Mouse (Mus musculus) stomach, postnatal 0 days (tissue): ENCODE measurements at regions not wholly inside any gene's neighbourhood (a gene's known extent, or its start where the extent isn't known, plus 50 kb on each side); places are given as distances from the start of the nearest gene placed in this dataset.

Source experiments
- ATAC-seq: fragments of 200-750 bp; cut with Nextera tagmentation; 2 replicates; pipeline ENCODE4 v1.8.0; 2017; ENCODE audit not compliant: low FRiP score, low TSS enrichment
- DNase-seq: peaks from one replicate; pipeline ENCODE4 v3.0.0-alpha.2; 2016; ENCODE audit warnings: low spot score
- H3K27ac ChIP-seq: fragments of 300-500 bp; sonication (generic); replicated peaks from 2 replicates; pipeline ENCODE4 v1.5.1; 2014; ENCODE audit warnings: mild to moderate bottlenecking, control low read depth
- H3K27me3 ChIP-seq: fragments of 300-500 bp; sonication (generic); 2 replicates; pipeline ENCODE4 v1.6.1; 2014; ENCODE audit warnings: low read length; ENCODE audit not compliant: control insufficient read depth, insufficient read depth
- H3K36me3 ChIP-seq: fragments of 300-500 bp; sonication (generic); 2 replicates; pipeline ENCODE4 v1.6.1; 2014; ENCODE audit warnings: low read length, mixed read lengths; ENCODE audit not compliant: control insufficient read depth, insufficient read depth
- H3K4me1 ChIP-seq: fragments of 300-500 bp; sonication (generic); replicated peaks from 2 replicates; pipeline ENCODE4 v1.6.1; 2014; ENCODE audit warnings: antibody characterized with exemption; ENCODE audit not compliant: control insufficient read depth, insufficient read depth
- H3K4me2 ChIP-seq: fragments of 300-500 bp; sonication (generic); replicated peaks from 2 replicates; pipeline ENCODE4 v1.6.1; 2014; ENCODE audit warnings: low read depth, mild to moderate bottlenecking, control low read depth, moderate library complexity
- H3K4me3 ChIP-seq: fragments of 300-500 bp; sonication (generic); 2 replicates; pipeline ENCODE4 v1.5.1; 2014; ENCODE audit warnings: low read depth, low read length, control low read depth
- H3K9ac ChIP-seq: fragments of 300-500 bp; sonication (generic); 2 replicates; pipeline ENCODE4 v1.6.1; 2014; ENCODE audit warnings: mild to moderate bottlenecking, low read length, control low read depth, mixed read lengths
- H3K9me3 ChIP-seq: fragments of 300-500 bp; sonication (generic); 2 replicates; pipeline ENCODE4 v1.6.1; 2016; ENCODE audit warnings: low read length; ENCODE audit not compliant: control insufficient read depth
- CTCF ChIP-seq: IDR thresholded peaks from 2 replicates; pipeline ENCODE4 v1.5.1; 2016; ENCODE audit warnings: antibody characterized with exemption, low read depth, mild to moderate bottlenecking, moderate library complexity
- EP300 ChIP-seq: optimal IDR thresholded peaks from 2 replicates; pipeline ENCODE3; 2016; ENCODE audit warnings: antibody characterized with exemption
- WGBS: fragments of 180-500 bp; shearing (Covaris S2); extraction: QIAGEN DNeasy Blood & Tissue Kit; methylation state at CpG from one replicate; pipeline ENCODE4 v1.1.7; 2014; 5-methylcytosine and 5-hydroxymethylcytosine counted together

DNA sequence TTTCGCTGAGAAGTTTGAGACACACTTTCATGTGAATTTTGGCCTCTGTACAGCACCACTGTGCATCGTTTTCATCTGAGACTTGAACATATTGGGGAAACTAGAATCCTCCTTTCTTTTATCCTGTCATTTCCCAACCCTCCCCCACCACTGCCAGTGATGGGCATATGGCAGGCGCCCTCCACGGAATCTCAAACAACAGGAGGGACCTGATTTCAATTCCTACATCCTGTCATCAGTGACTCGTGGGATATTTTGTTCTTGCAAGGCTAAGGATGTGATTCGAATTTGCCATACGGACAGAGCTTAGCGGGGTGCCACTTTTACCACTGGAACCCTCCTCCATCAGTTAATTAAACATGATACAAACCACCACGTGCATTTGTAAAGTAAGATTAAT, 60.9 kb upstream of the Etaa1 start:
- Histone ChIP-seq H3K4me1 (peaks cover 2% of the 10 kb centered on the region; the same call in 1 of the 2 replicates), H3K27ac (no peak overlapping the region), H3K4me3 (no peak overlapping the region), H3K27me3 (no peaks in the 10 kb centered on the region), H3K4me2 (0 out of 2 replicates have a peak overlapping the region, but pooled peaks have one; percentile 6), H3K9me3 (no peaks in the 10 kb centered on the region), H3K9ac (no peak overlapping the region), H3K36me3 (no peaks in the 10 kb centered on the region)
- WGBS = 32% methylated on average over 9 of the region's 9 CpGs
- TF ChIP-seq CTCF (no peak), EP300 (no peak)
- ATAC-seq (no peak), DNase-seq (no peak)

DNA sequence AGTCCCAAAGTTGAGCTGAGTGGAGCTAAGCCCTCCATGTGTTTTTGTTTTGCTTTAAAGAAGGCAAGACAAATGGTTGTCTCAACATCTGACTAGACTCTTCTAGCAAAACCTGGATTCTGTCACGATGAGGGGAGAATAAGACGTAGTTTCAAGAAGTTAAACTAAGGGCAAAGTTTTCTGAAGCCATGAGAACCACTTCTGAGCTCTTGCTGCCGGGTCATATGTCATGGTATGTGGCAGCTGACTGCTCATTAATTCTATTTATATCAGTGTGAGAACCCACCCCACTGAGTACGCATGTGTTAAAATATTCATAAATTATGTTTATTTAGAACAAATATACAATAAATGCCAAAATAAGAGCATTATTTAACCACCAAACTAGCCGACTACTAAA, 58.4 kb upstream of the Etaa1 start:
- no peaks in the 10 kb centered on the region for H3K9me3 ChIP-seq
- TF ChIP-seq EP300 = no peak
- no peak for TF ChIP-seq CTCF
- no peaks in the 10 kb centered on the region for H3K27me3 ChIP-seq
- DNase-seq = no peak
- ATAC-seq = no peak
- no peak overlapping the region for H3K4me2 ChIP-seq
- H3K4me3 ChIP-seq = no peak overlapping the region
- H3K27ac ChIP-seq = no peak overlapping the region
- H3K9ac ChIP-seq = no peak overlapping the region
- H3K4me1 ChIP-seq = peaks cover 2% of the 10 kb centered on the region; the same call in 1 of the 2 replicates
- WGBS = 57% methylated on average over 5 of the region's 5 CpGs
- no peaks in the 10 kb centered on the region for H3K36me3 ChIP-seq

DNA sequence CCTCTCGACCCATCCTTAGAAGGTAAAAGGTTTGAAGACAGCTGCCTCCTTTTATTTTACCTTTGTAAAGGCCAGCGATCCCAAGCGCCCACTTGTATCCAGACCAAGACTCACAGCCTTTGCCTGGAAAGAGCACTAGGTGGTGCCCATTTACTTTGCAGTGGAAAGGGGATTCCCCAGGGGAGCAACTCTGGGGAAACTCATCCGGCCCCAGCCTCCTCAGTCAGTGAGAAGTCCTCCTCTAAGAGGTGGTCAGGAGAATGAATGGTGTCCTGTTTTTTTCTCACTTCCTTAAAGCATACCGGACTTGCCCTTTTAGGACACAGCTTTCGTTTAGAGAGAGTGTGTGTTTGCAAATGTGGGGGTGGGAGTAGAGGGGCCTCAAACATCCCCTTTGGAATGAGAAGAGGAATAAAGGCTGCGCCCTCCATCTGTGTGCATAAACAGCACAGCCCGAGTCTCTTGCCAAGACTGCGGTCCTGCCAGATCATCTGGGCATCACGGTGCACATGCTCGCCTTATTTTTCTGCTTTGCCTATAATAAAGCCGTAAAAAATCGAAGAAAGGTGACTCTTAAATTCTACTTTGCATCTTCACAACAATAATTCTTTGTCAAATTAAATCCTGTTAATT, 57.5 kb upstream of the Etaa1 start:
- H3K4me3 ChIP-seq = peak overlapping the region; percentile 19
- H3K36me3 ChIP-seq = no peaks in the 10 kb centered on the region
- H3K27ac ChIP-seq = no peak overlapping the region; the same call in 1 of the 2 replicates
- DNase-seq (peak; percentile 51), ATAC-seq (peak; percentile 75; the same call in 1 of the 2 replicates)
- H3K9me3 ChIP-seq = no peaks in the 10 kb centered on the region
- peak overlapping the region; percentile 18; the same call in 1 of the 2 replicates for H3K9ac ChIP-seq
- WGBS = 9% methylated on average over 13 of the region's 13 CpGs
- peak overlapping the region; percentile 47 for H3K4me2 ChIP-seq
- H3K4me1 ChIP-seq = peaks cover 2% of the 10 kb centered on the region; the same call in 1 of the 2 replicates
- peak; percentile 76 for TF ChIP-seq CTCF
- TF ChIP-seq EP300 = no peak
- H3K27me3 ChIP-seq = no peaks in the 10 kb centered on the region

DNA sequence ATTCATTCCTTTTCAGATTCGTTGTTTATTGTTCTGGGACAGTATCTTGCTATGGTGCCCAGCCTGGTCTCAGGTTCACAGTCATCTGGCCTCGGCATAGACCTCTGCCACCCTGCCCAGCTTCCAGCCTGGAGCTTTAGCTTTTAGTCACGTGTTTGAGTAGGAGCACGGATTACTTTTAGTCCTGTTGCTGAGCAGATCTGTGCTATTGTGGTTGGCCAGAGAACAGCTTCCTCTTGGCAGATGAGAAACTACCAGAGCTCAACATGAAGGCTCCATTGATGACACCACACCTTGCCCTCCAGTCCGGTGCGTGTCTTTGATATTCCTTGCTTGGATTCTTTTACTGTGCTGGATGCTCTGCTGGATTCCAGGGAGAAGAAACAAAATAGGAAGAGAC, 54.5 kb upstream of the Etaa1 start:
- Histone ChIP-seq H3K4me3 (no peak overlapping the region), H3K27ac (no peak overlapping the region), H3K9me3 (no peaks in the 10 kb centered on the region), H3K27me3 (no peaks in the 10 kb centered on the region), H3K4me1 (peaks cover 2% of the 10 kb centered on the region; the same call in 1 of the 2 replicates), H3K36me3 (no peaks in the 10 kb centered on the region), H3K4me2 (no peak overlapping the region), H3K9ac (no peak overlapping the region)
- TF ChIP-seq CTCF = no peak
- TF ChIP-seq EP300 = no peak
- 89% methylated on average over 6 of the region's 6 CpGs for WGBS
- DNase-seq (no peak), ATAC-seq (no peak)
